Mouse (Mus musculus) erythroblast, embryonic 14.5 days (primary cell): Measurements from ENCODE around the gene Ceacam16.

ENCODE experiments used
- GATA1 ChIP-seq: IDR thresholded peaks from 2 replicates; pipeline ENCODE4 v1.6.1; 2012; ENCODE audit warnings: low read length, inconsistent platforms, mixed read lengths
- TAL1 ChIP-seq: IDR thresholded peaks from 3 replicates; pipeline ENCODE4 v1.6.1; 2012; ENCODE audit warnings: low read length, inconsistent platforms, mixed read lengths

GRCm38 (mm10) chr7:19813579-19814122, 47.4 kb downstream of the Ceacam16 start:
- TF ChIP-seq GATA1 (no peak), TAL1 (no peak)
